Mouse (Mus musculus) CH12.LX (cell line): Measurements from ENCODE around the gene Snx32. TPM values are rescaled to one million over a fixed set of nuclear protein-coding genes. Genes with fewer than 3 reads are reported as not detected.

Source experiments
- DNase-seq: peaks from one replicate; pipeline ENCODE4 v3.0.0-alpha.2; 2013; ENCODE audit errors: extremely low read depth
- H3K27ac ChIP-seq: 2 replicates; pipeline ENCODE4 v1.5.1; 2012; ENCODE audit warnings: low read depth, mild to moderate bottlenecking, control low read depth, moderate library complexity; ENCODE audit not compliant: insufficient read depth
- H3K27me3 ChIP-seq: replicated peaks from 2 replicates; pipeline ENCODE3; 2012; ENCODE audit warnings: inconsistent platforms
- H3K36me3 ChIP-seq, 2 experiments: replicated peaks in 1 of 2; 2 replicates each; pipeline versions ENCODE3 to v1.6.1; 2012; ENCODE audit warnings: inconsistent platforms in 1 of 2, low read length in 1 of 2, mild to moderate bottlenecking in 1 of 2, mixed read lengths in 1 of 2, moderate library complexity in 1 of 2; ENCODE audit not compliant: control insufficient read depth in 1 of 2, insufficient read depth in 1 of 2
- H3K4me1 ChIP-seq, 2 experiments: 2 replicates each; pipeline ENCODE4 v1.6.1; 2012; ENCODE audit warnings: inconsistent platforms in 1 of 2, moderate library complexity in 1 of 2; ENCODE audit not compliant: insufficient read depth in 2 of 2, control insufficient read depth in 1 of 2
- H3K4me2 ChIP-seq: 2 replicates; pipeline ENCODE4 v1.6.1; 2012; ENCODE audit warnings: low read depth, mild to moderate bottlenecking, control low read depth; ENCODE audit not compliant: poor library complexity, insufficient read depth, severe bottlenecking
- H3K4me3 ChIP-seq, 3 experiments: fragments of 150-350 bp in 1 of 3; sonication (generic) in 1 of 3; replicated peaks in 1 of 3; 2 replicates each; pipeline versions ENCODE3 to v1.5.1; 2011 to 2012; ENCODE audit warnings: low read depth in 2 of 3, low read length in 2 of 3, mild to moderate bottlenecking in 2 of 3, moderate library complexity in 2 of 3, control low read depth in 1 of 3, improper control_type of control experiment in 1 of 3, inconsistent platforms in 1 of 3, mixed read lengths in 1 of 3; ENCODE audit not compliant: poor library complexity in 1 of 3
- H3K79me2 ChIP-seq: replicated peaks from 2 replicates; pipeline ENCODE4 v1.6.1; 2012; ENCODE audit warnings: mild to moderate bottlenecking, moderate library complexity; ENCODE audit not compliant: control insufficient read depth, poor library complexity, insufficient read depth, severe bottlenecking; ENCODE audit errors: extremely low read depth
- H3K9ac ChIP-seq: 2 replicates; pipeline ENCODE4 v1.6.1; 2012; ENCODE audit warnings: low read depth, mild to moderate bottlenecking, control low read depth, moderate library complexity; ENCODE audit not compliant: insufficient read depth
- H3K9me3 ChIP-seq: replicated peaks from 2 replicates; pipeline ENCODE3; 2012; ENCODE audit warnings: low read length, inconsistent platforms, mixed read lengths
- CHD1 ChIP-seq: IDR thresholded peaks from 2 replicates; pipeline ENCODE4 v1.6.1; 2012; ENCODE audit warnings: low read depth, low read length, improper control_type of control experiment, inconsistent platforms
- CHD2 ChIP-seq: IDR thresholded peaks from 2 replicates; pipeline ENCODE4 v1.6.1; 2011; ENCODE audit warnings: low read length, improper control_type of control experiment
- E2F4 ChIP-seq: IDR thresholded peaks from 2 replicates; pipeline ENCODE4 v1.6.1; 2011; ENCODE audit warnings: low read depth, low read length, improper control_type of control experiment; ENCODE audit not compliant: insufficient replicate concordance
- EP300 ChIP-seq: IDR thresholded peaks from 2 replicates; pipeline ENCODE4 v1.6.1; 2011; ENCODE audit warnings: low read length, improper control_type of control experiment
- ETS1 ChIP-seq: conservative IDR thresholded peaks from 2 replicates; pipeline ENCODE4 v1.6.1; 2012; ENCODE audit warnings: low read depth, mild to moderate bottlenecking, inconsistent platforms, low read length, improper control_type of control experiment, moderate library complexity
- HCFC1 ChIP-seq: IDR thresholded peaks from 2 replicates; pipeline ENCODE4 v1.6.1; 2012; ENCODE audit warnings: low read depth, mild to moderate bottlenecking, inconsistent platforms, low read length, improper control_type of control experiment
- IRF4 ChIP-seq: IDR thresholded peaks from 2 replicates; pipeline ENCODE4 v1.6.1; 2014; ENCODE audit warnings: low read depth, mild to moderate bottlenecking, inconsistent platforms, low read length, improper control_type of control experiment
- JUN ChIP-seq: IDR thresholded peaks from 2 replicates; pipeline ENCODE4 v1.6.1; 2011; ENCODE audit warnings: low read depth, mild to moderate bottlenecking, low read length, improper control_type of control experiment, moderate library complexity; ENCODE audit not compliant: insufficient read depth
- MAX ChIP-seq: IDR thresholded peaks from 2 replicates; pipeline ENCODE4 v1.6.1; 2011; ENCODE audit warnings: low read length, improper control_type of control experiment
- MEF2A ChIP-seq: IDR thresholded peaks from 2 replicates; pipeline ENCODE4 v1.6.1; 2014; ENCODE audit warnings: low read depth, mild to moderate bottlenecking, inconsistent platforms, low read length, improper control_type of control experiment, borderline replicate concordance
- MYC ChIP-seq: IDR thresholded peaks from 2 replicates; pipeline ENCODE4 v1.6.1; 2011; ENCODE audit warnings: low read depth, mild to moderate bottlenecking, improper control_type of control experiment, low read length
- NRF1 ChIP-seq: IDR thresholded peaks from 2 replicates; pipeline ENCODE4 v1.6.1; 2014; ENCODE audit warnings: low read depth, mild to moderate bottlenecking, inconsistent platforms, low read length, improper control_type of control experiment, moderate library complexity
- PAX5 ChIP-seq: IDR thresholded peaks from 2 replicates; pipeline ENCODE4 v1.6.1; 2012; ENCODE audit warnings: low read length, inconsistent platforms, mixed read lengths
- POLR2A ChIP-seq: IDR thresholded peaks from 2 replicates; pipeline ENCODE4 v1.6.1; 2011; ENCODE audit warnings: low read depth, mild to moderate bottlenecking, improper control_type of control experiment, low read length
- POLR2AphosphoS2 ChIP-seq: IDR thresholded peaks from 2 replicates; pipeline ENCODE4 v1.6.1; 2011; ENCODE audit warnings: low read depth, low read length, improper control_type of control experiment
- RAD21 ChIP-seq: IDR thresholded peaks from 2 replicates; pipeline ENCODE4 v1.6.1; 2011; ENCODE audit warnings: low read depth, mild to moderate bottlenecking, low read length, improper control_type of control experiment, moderate library complexity
- RCOR1 ChIP-seq: conservative IDR thresholded peaks from 2 replicates; pipeline ENCODE4 v1.6.1; 2012; ENCODE audit warnings: low read depth, mild to moderate bottlenecking, inconsistent platforms, low read length, improper control_type of control experiment
- SIN3A ChIP-seq: IDR thresholded peaks from 2 replicates; pipeline ENCODE4 v1.6.1; 2012; ENCODE audit warnings: low read length, improper control_type of control experiment, inconsistent platforms
- SMC3 ChIP-seq: IDR thresholded peaks from 2 replicates; pipeline ENCODE4 v1.6.1; 2011; ENCODE audit warnings: low read depth, low read length, improper control_type of control experiment
- TBP ChIP-seq: conservative IDR thresholded peaks from 2 replicates; pipeline ENCODE4 v1.6.1; 2011; ENCODE audit warnings: low read depth, low read length, improper control_type of control experiment
- TCF12 ChIP-seq: IDR thresholded peaks from 2 replicates; pipeline ENCODE4 v1.6.1; 2014; ENCODE audit warnings: low read depth, mild to moderate bottlenecking, inconsistent platforms, low read length, improper control_type of control experiment
- ZMIZ1 ChIP-seq: IDR thresholded peaks from 2 replicates; pipeline ENCODE4 v1.6.1; 2012; ENCODE audit warnings: low read depth, mild to moderate bottlenecking, inconsistent platforms, low read length, improper control_type of control experiment
- ZNF384 ChIP-seq: IDR thresholded peaks from 2 replicates; pipeline ENCODE4 v1.6.1; 2012; ENCODE audit warnings: low read depth, low read length, improper control_type of control experiment, inconsistent platforms
- dilution Hi-C: fragments of 300-500 bp; cut with MboI; formaldehyde crosslinking; loops from 2 replicates; pipeline ENCODE4 v1.14.3; 2020; ENCODE audit warnings: low sequenced_read_pairs; ENCODE audit not compliant: extremely low pct_unique_long_range_greater_than_20kb, extremely low pct_ligation_motif_present
- in situ Hi-C: fragments of 300-500 bp; cut with MboI; formaldehyde crosslinking; loops from 3 replicates; pipeline ENCODE4 v1.14.3; 2019; ENCODE audit warnings: low sequenced_read_pairs, low pct_ligation_motif_present, low pct_unique_long_range_greater_than_20kb, mixed read lengths
- polyA plus RNA-seq: library from polyadenylated mRNA; unstranded; fragments of >175 nt; gene quantifications from 2 replicates; pipeline ENCODE4 v1.2.1, GENCODE M21; 2012; ENCODE audit warnings: low read depth; ENCODE audit not compliant: insufficient read length
- total RNA-seq, 2 experiments: library from RNA; depleted of rRNA; stranded (reverse); fragments of 300-350 nt in 1 of 2; fragments of >200 nt in 1 of 2; gene quantifications; 2 replicates each; pipeline ENCODE4 v1.2.3; 2012 to 2014

Snx32 gene
- total and polyA plus RNA-seq, 3 experiments, result 0.75 to 2.7 (median 2.4) TPM

- Histone ChIP-seq H3K4me3 (no peak overlapping the region), H3K27me3 (peaks cover 64% of the 10 kb centered on the region), H3K9me3 (no peaks in the 10 kb centered on the region), H3K9ac (no peak overlapping the region), H3K27ac (no peak overlapping the region), H3K4me2 (no peak overlapping the region), H3K36me3 (no peaks in the 10 kb centered on the region), H3K4me1 (peaks cover 0 to 11% of the 10 kb centered on the region in 2 experiments; a peak in 2 of 4 replicates), H3K79me2 (no peaks in the 10 kb centered on the region)
- no peak for DNase-seq
- in situ Hi-C loops, result no loop called here
- dilution Hi-C loops, result no loop called here
- no peak for TF ChIP-seq POLR2A
- TF ChIP-seq POLR2AphosphoS2, result no peak
- TF ChIP-seq CHD2, result no peak
- TF ChIP-seq MEF2A, result no peak
- TF ChIP-seq TBP, result no peak
- TF ChIP-seq ZNF384, result no peak
- TF ChIP-seq RAD21, result no peak
- TF ChIP-seq SMC3, result no peak
- TF ChIP-seq EP300, result no peak
- TF ChIP-seq E2F4, result no peak
- no peak for TF ChIP-seq CHD1
- no peak for TF ChIP-seq MAX
- TF ChIP-seq MYC, result no peak
- TF ChIP-seq PAX5, result no peak
- TF ChIP-seq RCOR1, result no peak
- TF ChIP-seq ZMIZ1, result no peak
- no peak for TF ChIP-seq TCF12
- no peak for TF ChIP-seq ETS1
- TF ChIP-seq JUN, result no peak
Observed at GRCm38 (mm10) chr19:5553802-5554201, 43.5 kb upstream of the Snx32 start.

- dilution Hi-C loops, result no loop called here
- in situ Hi-C loops, result no loop called here
- no peak overlapping the region for H3K27ac ChIP-seq
Observed at GRCm38 (mm10) chr19:5547471-5548056, 37.2 kb upstream of the Snx32 start.

More at GRCm38 (mm10) chr19:5547471-5548056, 37.2 kb upstream of the Snx32 start:
- Histone ChIP-seq H3K27me3 (peaks cover 19% of the 10 kb centered on the region), H3K4me1 (peaks cover 0 to 33% of the 10 kb centered on the region in 2 experiments; a peak in 2 of 4 replicates), H3K79me2 (no peaks in the 10 kb centered on the region), H3K4me3 (no peak overlapping the region), H3K36me3 (no peaks in the 10 kb centered on the region), H3K9ac (no peak overlapping the region), H3K4me2 (no peak overlapping the region), H3K9me3 (no peaks in the 10 kb centered on the region)
- no peak for DNase-seq
- no peak for TF ChIP-seq NRF1
- TF ChIP-seq SIN3A, result no peak
- TF ChIP-seq SMC3, result no peak
- TF ChIP-seq PAX5, result no peak
- no peak for TF ChIP-seq HCFC1
- no peak for TF ChIP-seq IRF4
